Mouse (Mus musculus) brain, embryonic 14.5 days (tissue): ENCODE results near the gene Tubgcp4.

Source experiments
- CTCF ChIP-seq: fragments of 200-500 bp; IDR thresholded peaks from 2 replicates; pipeline ENCODE4 v1.5.1; 2012; ENCODE audit warnings: inconsistent platforms, mild to moderate bottlenecking, moderate library complexity, borderline replicate concordance; ENCODE audit not compliant: insufficient read depth, insufficient read length; ENCODE audit errors: extremely low read depth
- POLR2A ChIP-seq: fragments of 200-500 bp; IDR thresholded peaks from 2 replicates; pipeline ENCODE4 v1.6.1; 2012; ENCODE audit warnings: mild to moderate bottlenecking, inconsistent platforms, borderline replicate concordance; ENCODE audit not compliant: poor library complexity, insufficient read depth, insufficient read length, severe bottlenecking; ENCODE audit errors: extremely low read depth

DNA sequence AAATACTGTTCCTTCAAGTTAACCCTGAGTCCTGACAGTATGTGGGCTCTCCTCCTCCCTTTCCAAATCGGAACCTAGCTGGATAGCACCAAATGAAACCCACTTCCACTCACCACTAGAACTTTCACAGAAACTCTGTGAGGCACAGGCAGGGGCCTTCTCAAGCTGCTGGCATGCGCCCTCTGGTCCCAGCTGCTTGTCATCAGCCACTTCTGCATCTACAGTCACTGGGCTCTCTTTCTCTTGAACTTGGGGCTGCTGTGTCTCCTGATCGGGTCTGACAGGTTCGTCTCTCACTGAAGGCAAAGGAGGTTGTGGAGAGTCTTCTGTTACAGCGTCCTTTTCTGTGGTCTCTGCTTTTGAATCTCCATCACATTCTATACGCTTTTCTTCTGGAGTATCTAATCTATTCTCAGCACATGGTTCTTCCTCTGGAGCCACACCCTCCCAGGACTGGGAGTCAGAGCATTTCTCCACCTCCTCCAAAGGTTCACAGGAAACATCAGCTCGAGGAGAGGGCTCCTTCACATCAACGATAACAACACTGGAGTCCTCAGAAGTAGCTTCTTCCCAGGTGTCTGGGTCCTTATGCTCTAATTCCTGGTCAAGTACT lies 65.1 kb downstream of the Tubgcp4 start:
- TF ChIP-seq CTCF (no peak), POLR2A (no peak)
